Mouse (Mus musculus) monocyte, adult 2 months (primary cell): ENCODE results near the gene Hspa5.
"Not testable (repeated sequence)": the region's sequence is repeated elsewhere in the genome, so short reads cannot be mapped to it uniquely, and the experiment has no call there.

Experiments used
- DNase-seq, 2 experiments: peaks; one replicate each; pipeline ENCODE4 v3.0.0; 2022; ENCODE audit warnings: low spot score in 2 of 2, low read depth in 1 of 2

Hspa5 gene

DNA sequence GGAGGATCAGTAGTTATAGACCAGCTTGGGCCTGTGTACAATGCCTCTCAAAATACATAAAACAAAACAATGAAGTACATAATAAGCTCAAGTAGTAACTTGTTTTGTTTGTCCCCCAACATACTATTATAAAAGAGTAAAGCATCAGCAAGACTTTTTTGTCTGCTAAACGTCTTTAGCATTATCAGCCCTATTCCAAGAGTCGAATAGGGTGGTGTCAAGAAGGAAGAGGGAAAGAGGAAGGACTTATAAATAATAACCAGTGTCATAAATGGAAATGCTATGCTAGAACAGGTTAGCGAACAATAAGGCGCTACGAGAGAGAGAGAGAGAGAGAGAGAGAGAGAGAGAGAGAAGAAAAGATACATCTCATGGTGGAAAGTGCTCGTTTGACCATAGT, 819 bp upstream of the Hspa5 start:
- DNase-seq, result no peak

- DNase-seq, result no peak
Observed at GRCm38 (mm10) chr2:34772252-34773235, 774 bp downstream of the Hspa5 start.

- no peak for DNase-seq
Observed at GRCm38 (mm10) chr2:34773673-34774072, 1.9 kb downstream of the Hspa5 start.

DNA sequence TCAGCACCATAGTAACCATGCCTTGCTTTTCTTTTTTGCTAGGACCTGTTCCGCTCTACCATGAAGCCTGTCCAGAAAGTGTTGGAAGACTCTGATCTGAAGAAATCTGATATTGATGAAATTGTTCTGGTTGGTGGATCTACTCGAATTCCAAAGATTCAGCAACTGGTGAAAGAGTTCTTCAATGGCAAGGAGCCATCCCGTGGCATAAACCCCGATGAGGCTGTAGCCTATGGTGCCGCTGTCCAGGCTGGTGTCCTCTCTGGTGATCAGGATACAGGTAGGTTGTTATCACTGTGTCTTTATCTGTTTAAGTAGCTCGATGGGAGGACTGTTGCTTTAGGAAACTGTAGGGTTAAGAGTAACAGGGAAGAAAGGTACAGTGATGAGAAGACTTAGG, 2.7 kb downstream of the Hspa5 start:
- DNase-seq, result no peak

- DNase-seq, result no peak
Observed at GRCm38 (mm10) chr2:34777237-34777868, 5.6 kb downstream of the Hspa5 start.

- no peak for DNase-seq
Observed at GRCm38 (mm10) chr2:34783064-34784020, 11.6 kb downstream of the Hspa5 start.

DNA sequence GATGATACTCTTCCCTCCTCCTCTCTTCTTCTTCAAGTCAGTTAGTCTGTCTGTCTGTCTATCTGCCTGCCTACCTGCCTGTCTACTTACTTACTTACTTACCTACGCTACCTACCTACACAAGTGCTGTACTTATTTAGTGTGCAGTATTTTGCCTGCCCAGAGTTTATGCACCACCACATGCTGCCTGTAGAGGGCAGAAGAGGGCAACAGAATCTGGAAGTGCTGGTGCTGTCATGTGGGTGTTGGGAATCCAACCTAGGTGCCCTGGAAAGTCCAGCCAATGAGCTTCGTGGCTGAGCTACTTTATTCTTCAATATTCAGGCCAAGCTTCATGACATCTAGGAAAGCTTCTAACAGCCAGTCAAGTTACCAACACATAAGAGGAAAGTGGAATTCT, 12.3 kb downstream of the Hspa5 start:
- peak in 1 of 2 experiments; percentile 32 for DNase-seq

- DNase-seq, result peak in 1 of 2 experiments; percentile 20
Observed at GRCm38 (mm10) chr2:34790282-34790681, 18.5 kb downstream of the Hspa5 start.

DNA sequence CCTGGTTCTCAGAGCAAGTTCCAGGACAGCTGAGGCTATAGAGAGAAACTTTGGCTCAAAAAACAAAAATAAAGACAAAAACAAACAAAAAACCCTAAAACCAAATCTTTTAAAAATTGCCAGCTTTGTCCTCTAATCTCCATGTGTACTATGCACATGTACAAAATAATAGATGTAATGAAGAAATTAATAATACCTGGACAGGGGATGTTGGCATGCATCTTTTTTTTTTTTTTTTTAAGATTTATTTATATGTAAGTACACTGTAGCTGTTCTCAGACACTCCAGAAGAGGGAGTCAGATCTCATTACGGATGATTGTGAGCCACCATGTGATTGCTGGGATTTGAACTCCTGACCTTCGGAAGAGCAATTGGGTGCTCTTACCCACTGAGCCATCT, 20.8 kb downstream of the Hspa5 start:
- not testable (repeated sequence) for DNase-seq

GRCm38 (mm10) chr2:34794511-34794910, 22.7 kb downstream of the Hspa5 start:
- no peak for DNase-seq

- no peak for DNase-seq
Observed at GRCm38 (mm10) chr2:34795426-34795825, 23.7 kb downstream of the Hspa5 start.

DNA sequence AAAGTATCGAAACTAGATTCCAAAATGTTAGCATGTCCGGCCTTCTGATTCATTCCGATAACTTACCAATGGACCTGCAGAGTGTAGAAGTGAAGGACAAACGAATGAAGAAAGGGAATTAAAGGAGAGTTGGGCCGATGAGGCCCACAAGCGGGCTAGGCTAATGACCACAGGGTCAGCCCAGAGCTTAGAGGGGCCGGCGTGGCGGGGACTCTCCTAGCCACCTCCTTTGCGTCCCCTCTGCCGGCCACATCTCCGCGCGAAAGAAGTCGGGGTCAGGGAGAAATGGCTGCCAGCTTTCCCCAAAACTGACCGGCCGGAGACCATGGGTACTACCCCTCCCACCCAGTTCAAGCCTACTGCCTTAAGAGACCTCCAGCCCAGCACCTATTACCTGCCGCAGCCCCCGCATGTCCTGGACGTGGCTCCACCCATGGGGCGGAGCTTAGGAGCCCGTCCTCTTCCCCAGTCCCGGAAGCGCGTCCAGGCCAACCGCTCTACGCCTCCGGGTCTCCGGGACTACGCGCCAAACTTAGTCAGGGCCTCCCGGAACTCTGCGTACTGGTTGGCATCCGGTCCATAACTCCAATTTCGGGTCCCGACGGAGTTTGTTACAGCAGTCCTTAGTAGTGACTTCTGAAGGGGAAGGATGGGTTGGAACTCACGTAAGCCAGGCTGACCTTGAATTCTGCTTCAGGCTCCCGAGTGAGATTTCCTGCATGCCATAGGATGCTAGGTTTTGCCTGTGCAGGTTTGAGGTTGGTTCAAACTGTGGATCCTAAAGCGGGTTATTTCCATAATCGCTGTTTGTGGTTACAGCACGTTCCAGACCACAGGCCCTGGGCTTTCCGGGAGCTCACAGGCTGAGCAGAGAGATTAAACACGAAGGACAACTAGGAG, 27.8 kb downstream of the Hspa5 start, which contains the start of gene Rabepk:
Gene Rabepk, minus strand, starts transcription at position 556 of the 900 bp plus-strand sequence.
- DNase-seq, result peak; percentile 33 to 43

DNA sequence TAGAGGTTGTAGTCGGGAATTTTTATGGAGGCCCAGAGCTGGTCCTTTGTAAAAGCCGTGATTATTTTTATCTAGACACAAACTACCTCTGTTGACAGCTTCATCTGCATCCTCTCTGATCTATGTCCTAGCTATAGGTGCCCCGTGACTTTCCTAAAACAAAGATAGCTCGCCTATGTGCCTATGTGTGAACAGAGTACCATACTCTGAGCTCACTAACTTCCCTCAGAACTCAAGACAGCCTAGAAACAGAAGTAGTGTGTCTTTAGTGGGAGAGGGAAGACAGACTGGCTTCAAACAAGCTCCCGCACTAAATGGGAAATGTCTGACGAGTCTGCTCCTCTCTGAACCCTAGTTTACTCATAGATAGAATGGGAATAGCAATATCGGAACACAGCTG, 28.6 kb downstream of the Hspa5 start:
- no peak for DNase-seq

GRCm38 (mm10) chr2:34801516-34802482, 30.0 kb downstream of the Hspa5 start:
- peak; percentile 94 for DNase-seq

DNA sequence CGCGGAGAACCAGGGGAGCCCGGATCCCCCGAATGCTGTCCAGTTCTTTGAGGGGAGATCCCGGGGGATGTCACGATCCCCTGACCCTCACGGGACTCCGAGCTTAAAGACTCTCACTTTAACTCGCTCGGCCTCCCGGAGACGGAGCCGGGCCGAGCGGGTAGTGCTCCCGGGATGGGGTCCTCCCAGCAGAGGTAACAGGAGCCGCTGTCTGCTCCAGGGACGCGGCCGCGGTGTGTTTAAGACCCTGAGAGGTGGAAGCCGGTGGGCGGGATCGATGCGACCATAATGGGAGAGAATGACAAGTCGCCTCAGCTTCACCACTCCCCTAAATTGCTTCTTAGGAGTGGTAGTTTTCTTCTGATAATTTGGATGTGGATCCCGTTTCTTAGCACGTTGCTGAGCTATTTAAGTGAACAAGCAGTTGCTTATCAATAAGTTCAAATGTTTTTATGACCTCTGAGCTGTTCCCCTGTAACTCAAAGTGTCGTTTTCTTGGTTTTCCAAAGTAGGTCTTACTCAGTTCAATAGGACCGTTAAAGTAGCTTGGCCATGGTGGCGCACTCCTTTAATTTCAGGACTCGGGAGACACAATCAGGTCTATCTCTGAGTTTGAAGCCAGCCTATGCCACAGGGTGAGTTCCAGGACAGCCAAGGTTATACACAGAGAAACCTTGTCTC, 30.9 kb downstream of the Hspa5 start:
- DNase-seq, result peak in 1 of 2 experiments; percentile 29

DNA sequence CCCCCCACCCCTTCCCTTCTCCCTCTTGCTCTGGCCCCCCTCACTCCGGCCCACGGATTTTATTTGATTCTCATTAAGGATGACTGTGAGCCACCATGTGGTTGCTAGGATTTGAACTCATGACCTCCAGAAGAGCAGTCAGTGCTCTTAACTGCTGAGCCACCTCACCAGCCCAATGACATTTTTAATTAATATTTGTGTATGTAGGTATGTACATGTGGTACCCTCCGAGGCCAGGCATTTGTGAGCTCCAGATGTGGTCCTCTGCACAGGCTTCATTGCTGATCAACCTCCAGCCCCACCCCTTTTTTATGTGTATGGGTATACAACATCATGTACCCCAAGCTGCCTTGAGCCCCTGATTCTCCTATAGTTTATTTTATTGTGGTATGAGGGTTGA, 32.0 kb downstream of the Hspa5 start:
- no peak for DNase-seq

DNA sequence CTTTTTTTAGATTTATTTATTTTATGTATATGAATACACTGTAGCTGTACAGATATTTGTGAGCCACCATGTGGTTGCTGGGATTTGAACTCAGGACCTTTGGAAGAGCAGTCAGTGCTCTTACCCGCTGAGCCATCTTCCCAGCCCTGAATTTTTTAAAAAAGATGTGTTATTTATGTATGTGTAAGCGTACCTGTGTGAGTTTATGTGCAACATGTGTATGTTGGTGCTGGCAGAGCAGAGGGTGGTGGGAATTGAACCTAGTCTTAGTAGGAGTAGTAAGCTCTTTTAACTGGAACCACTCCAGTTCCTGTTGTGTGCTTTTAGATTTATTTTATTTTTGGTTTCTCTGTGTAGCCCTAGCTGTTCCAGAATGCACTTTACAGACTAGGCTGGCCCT, 32.4 kb downstream of the Hspa5 start:
- no peak for DNase-seq

DNA sequence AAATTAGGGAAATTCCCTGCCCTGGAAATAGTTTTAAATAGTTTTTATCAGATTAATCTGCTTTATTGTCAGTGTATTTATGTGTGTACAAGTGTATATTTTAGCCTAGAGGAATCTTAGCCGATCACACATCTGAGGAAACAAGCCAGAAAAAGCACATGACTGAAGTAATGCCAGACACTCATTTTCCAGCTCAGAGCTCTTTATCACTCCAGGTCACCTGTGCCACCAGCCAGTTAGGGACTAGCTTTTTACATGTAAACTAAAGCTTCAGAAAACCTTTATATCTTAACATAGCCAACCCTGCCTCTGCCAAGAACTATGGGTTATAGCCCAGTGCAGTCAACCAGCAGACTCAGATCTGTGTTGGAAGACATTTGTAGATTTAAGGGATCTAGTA, 33.0 kb downstream of the Hspa5 start:
- DNase-seq, result no peak
